Mouse (Mus musculus) right cerebral cortex, adult 2 months (tissue): ENCODE measurements around the gene Prr13.

ENCODE experiments used
- DNase-seq, 2 experiments: peaks; one replicate each; pipeline ENCODE4 v3.0.0; 2021 to 2022; ENCODE audit warnings: low spot score in 2 of 2

Prr13 gene

DNA sequence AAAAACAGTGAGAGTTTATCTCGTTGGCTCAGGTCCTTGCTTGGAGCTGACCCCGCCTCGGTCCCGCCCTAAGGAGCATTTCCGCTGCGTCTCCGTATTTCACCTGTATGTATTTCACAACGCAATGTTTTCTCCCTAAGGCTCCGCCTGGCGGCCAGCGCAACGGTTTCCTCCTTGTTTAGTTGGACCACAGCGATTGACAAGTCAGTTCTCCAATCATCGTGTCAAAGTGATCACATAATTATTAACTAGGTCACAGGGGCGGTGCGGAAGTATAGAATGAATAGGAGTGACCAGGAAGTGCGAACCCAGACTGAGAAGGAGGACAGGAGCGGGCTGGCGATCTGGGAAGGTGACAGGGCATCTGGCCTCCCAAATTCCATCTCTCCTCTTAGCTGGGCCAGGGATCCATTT is at the start of gene Prr13:
TSS of gene Prr13 (plus strand) at position 125 of the 414 bp plus-strand sequence.
- DNase-seq, result peak; percentile 96

DNA sequence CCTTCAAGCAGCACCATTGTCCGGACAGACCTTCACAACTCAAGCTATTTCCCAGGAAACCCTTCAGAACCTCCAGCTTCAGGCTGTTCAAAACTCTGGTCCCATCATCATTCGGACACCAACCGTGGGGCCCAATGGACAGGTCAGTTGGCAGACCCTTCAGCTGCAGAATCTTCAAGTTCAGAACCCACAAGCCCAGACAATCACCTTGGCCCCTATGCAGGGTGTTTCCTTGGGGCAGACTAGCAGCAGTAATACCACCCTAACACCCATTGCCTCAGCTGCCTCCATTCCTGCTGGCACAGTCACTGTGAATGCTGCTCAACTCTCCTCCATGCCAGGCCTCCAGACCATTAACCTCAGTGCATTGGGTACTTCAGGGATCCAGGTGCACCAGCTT is 49.5 kb upstream of the Prr13 start:
- DNase-seq, result no peak

DNA sequence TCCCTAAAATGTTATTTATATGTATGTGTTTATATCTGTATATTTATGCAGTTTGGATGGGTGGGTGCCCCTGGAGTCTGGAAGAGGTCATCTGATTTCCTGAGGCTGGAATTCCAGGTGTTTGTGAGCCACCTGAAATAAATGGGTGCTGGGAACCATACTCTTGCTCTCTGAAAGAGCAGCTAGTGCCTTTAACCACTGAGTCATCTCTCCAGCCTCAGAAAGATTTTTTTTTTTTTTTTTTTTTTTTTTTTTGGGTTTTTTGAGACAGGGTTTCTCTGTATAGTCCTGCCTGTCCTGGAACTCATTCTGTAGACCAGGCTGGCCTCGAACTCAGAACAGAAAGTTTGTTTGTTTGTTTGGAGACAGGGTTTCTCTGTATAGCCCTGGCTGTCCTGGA is 47.8 kb upstream of the Prr13 start:
- DNase-seq, result no peak

DNA sequence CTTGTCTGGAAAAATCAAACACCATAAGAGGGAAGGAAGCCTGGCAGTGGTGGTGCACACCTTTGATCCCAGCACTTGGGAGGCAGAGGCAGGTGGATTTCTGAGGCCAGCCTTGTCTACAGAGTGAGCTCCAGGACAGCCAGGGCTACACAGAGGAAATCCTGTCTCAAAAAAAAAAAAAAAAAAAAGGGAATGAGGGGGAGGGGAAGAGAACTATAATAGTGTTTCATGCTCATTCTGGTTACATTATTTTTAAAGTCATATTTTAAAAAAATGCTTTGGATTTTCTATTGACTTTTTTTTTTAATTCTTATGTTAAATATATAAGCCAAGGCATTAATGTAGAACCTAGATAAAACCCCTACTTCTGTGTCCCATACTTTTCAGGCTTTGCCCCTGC is 45.1 kb upstream of the Prr13 start:
- DNase-seq, result no peak

DNA sequence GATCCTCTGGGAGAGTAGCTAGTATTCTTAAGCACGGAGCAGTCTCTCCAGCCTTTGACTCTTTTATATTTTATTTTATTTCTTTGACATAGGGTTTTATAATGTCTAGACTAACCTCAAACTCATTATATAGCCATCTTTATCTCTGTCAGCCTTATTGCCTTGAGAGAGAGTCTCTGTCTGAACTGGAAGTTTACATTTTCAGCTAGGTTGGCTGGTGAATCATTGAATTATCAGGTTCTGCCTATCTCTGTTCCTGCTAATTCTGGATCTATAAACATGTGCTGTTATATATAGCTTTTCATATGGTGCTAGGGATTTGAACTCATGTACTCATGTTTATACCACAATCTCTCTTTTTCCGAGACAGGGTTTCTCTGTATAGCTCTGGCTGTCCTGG is 41.3 kb upstream of the Prr13 start:
- no peak for DNase-seq

DNA sequence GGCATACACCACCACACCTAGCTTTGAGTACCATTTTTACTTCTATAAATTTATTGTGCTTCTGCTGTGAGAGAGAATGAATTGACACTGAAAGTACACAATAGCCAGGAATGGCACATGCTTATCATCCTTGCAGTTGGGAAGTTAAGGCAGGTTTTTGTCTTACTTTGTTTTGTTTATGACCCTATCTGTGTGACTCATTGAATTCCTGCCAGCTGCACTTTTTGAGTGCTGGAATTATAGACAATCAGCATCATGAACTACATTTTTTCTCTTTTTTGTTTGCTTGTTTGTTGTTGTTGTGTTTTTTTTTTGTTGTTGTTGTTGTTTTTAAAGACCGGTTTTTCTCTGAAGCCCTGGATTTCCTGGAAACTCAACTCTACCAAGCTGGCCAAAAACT is 37.8 kb upstream of the Prr13 start:
- no peak for DNase-seq

DNA sequence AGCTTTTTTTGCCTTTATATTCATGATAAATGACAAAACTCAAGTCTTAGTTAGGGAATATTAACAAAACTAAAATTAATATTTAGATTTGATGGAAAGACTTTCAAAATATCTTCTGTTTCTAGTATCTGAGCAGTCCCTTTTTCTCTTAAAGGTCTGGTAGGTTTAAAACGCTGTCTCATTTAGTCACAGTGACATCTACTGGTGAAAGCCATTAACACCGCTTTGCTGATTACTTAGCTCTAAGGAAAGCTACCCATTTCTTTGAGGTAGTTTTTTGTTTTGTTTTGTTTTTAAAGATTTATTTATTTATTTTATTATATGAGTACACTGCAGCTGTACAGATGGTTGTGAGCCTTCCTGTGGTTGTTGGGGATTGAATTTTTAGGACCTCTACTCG is 37.4 kb upstream of the Prr13 start:
- peak; percentile 28 to 45 for DNase-seq

DNA sequence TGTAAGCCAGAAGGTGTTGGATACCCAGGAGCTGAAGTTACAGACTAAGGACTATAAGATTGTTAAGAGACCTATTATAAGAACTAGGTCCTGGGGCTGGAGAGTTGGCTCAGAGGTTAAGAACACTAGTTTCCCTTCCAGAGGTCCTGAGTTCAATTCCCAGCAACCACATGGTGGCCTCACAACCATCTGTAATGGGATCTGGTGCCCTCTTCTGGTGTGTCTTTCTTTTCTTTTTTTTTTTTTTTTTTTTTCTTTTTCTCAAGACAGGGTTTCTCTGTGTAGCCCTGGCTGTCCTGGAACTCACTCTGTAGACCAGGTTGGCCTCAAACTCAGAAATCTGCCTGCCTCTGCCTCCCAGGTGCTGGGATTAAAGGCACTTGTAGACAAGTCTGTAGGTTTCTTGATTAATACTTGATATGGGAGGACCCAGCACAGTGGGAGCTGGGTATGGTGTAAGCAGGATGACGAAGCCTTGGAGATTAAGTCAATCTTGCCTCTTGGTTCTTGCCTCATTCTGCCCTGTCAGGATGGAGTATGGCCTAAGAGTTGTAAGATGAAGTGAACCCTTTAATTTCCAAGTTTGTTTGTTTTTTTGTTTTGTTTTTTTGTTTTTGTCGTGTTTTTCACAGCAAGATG is 35.1 kb upstream of the Prr13 start:
- DNase-seq, result no peak

DNA sequence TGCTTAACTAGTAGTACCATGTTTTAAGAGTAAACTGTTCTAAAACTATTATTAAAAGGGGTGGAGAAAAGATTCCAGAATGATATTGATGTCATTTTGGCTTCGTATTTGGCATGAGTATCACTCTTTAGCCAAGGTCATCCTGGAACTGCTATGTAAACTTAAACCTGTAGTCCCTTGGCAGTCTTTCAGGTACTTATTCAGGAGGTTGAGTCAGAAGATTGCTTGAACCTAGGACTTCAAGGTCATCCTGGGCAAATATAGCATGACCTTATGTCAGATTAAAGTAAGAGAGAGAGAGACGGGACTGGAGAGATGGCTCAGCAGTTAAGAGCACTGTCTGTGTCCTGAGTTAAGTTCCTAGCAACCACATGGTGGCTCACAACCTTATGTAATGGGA is 34.2 kb upstream of the Prr13 start:
- no peak for DNase-seq

DNA sequence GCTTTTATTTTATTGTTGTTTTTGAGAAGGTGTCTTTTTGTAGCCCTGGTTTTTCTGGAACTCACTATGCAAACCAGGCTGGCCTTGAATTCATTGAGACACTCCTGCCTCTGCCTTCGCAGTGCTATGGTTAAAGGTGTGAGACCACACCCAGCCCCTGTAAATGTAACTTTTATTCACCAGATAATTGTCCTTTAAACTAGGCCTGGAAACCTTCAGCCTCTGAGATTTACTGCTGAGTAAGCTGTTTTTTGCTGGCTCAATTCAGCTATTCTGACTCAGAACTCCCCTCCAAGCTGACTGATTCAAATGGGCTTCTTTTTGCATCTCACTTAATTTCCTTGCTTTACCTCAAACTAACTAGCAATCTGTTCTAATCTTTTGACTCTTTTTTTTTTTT is 31.9 kb upstream of the Prr13 start:
- no peak for DNase-seq

DNA sequence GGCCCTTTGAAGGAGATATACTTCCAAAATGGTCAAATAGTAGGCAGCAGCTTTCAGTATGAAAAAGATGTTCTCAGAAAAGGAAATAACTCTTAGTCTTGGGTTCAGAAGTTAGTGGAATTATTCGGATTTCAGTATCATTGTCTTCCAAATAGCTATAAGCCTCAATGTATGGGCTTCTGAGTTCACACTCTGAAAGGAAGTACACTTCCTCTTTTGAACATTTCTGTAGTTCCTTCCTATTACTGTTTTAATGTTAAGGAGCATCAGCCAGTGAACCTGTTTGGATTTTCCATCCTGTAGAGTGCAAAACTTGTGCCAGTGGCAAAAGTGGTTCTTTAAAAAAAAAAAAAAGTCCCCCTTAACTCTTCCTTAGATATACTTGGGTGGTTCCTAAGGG is 26.8 kb upstream of the Prr13 start:
- DNase-seq, result no peak

DNA sequence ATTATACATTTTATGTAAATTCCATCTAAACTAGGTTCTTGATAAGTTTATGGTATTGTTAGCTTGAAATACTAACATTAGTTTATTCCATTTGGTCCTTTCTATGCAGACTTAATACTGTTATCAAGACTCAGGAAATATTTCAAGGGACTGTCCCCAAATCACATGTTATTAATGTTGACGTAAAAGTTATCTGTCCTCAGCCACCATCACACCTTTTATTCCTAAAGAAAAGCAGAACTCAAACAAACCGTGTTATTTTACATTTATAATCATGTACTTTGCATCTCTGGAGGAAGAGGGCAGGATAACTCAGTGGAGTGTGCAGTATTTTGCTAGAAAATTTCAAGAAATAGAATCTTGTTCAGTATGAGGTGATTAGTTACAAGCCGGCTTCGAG is 25.7 kb upstream of the Prr13 start:
- no peak for DNase-seq

DNA sequence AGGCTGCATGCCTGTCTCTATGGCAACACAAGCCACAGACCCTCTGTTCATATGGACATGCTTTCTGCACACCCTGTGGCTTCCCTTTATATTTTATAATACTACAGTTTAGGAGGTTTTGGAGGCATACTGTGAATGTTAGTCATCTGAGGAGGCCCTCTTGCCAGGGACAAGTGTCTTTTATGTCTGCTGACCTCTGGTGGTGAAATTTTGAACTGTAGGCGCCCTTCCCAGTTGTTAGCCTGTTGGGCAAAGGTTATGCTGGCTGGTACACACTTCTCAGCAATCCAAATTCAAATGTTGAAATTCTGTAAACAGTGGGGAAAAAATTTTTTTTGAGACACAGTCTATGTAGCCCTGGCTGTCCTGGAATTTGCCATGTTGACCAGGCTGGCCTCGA is 16.3 kb upstream of the Prr13 start:
- DNase-seq, result peak; percentile 91 to 93

DNA sequence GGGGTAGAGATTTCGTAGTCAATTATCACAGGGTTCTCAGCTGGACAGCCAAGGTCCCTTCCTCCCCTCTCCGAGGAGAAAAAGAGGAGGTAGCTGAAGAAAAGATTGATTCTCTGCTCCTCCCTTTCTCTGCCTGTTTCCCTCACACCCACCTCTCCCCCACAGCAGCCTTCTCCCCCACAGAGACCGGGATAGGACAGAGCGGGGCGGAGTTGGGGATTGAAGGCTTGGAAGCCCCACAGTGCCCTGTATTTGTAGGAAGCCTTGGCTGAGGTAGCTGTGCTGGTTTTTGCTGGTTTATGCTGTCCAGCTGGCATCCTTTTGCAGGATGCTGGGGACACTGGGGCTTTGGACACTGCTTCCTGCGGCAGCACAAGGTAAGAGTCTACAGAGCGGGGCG is 13.7 kb upstream of the Prr13 start, which contains the start of gene Amhr2:
TSS of gene Amhr2 (plus strand) at position 222 of the 400 bp plus-strand sequence.
- DNase-seq, result no peak

DNA sequence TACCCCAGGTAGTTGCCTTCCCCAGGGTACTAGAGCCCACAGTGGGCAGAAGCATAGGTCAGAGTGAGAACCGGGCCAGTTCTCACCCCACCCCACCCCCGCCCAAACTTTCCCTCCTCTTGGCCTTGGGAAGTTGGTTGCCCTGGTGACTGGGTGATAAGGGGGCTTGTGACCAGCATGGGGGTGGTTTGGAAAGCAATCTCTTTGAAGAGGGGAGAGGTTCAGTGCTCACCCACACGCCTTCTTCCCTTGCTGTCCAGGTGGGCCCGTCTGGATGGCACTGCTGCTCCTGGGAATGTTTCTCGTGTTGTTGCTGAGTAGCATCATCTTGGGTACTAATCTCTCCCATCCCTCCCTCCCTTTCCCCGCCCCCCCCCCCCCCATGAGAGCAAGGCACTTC is 12.4 kb upstream of the Prr13 start:
- no peak for DNase-seq

DNA sequence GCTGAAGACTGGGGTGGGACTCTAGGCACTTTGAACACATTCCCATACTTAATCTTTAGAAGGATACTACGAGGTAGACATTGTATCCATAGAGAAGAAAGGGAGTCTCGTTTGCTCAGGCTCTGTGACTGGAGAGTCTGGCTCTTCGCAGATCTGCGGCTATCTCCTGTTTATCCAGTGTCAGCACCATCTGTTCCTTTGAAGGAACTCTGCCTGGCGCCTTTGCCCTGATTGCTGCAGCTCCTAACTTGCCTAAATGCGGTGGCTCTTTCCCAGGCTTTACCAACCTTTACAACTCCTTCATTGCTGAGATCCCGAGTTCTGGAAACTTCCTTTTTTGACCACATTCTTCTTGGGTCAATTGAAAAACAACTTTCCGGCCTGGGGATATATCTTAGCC is 9.5 kb upstream of the Prr13 start:
- no peak for DNase-seq

DNA sequence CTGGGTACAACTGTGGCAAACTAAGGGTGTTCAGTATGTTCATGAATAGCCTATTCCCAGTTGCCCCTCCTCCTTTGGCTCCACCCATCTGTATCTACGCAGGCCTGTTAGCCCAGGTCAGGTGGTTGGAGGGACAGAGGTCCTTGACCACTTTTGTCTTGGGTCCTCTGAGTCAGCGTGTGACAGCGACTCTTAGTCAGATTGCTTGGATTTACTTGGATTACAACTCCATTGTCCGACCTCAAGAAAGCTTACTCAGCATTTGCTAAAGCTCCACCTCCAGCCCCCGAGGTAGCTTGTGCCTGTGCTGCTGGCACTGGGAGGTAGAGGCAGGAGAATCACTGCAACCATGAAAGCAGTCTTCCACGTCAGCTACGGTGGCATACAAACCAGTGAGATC is 7.9 kb upstream of the Prr13 start:
- no peak for DNase-seq

DNA sequence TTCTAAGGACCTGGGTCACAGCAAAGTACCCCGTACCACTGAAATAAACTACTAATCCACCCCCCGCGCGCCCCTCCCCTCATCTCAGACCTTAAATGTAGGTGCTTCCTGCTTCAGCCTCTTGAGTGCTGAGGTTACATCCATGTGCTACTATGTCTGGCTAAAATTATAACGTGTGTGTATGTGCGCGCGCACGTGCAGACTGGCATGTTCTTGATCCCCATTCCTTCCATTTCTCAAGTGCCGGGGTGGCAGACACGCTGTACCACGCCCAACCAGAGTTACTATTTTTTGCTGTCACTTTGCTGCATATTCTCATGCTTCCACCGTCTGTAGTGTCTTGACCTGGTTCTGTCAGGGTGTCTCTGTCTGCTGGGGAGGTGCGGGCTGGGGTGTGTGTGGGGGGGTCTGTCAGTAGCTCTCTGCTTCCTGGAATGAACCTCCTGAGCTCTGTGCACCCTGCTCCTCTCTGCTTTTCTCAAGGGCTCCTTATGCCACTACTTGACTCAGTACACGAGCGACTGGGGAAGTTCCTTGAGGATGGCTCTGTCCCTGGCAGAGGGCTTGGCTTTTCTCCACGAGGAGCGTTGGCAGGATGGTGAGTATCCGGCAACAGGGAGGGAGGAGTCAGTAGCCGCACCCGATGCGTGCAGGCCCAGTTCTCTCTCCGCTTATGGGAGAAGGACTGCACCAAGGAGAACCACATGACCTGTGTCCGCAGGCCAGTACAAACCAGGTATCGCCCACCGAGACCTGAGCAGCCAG is 7.0 kb upstream of the Prr13 start:
- no peak for DNase-seq

DNA sequence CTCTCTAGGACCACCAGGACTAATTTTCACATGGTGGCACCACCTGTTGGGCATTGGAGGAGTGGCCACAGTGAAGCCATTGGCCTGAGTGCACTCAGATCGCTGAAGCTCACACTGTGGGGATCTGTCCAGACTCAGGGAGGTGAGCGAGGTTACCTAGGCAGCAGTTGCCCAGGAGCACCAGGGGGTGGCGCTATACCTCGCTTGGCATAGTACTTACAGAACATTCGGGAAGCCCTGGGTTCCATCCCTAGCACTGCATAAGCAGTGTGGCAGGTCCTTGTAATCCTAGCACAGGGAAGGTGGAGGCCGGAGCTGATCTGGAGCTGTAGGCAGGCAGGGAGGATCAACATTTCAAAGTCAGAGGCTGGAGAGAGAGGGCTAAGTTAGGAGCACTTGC is 2.8 kb upstream of the Prr13 start:
- DNase-seq, result no peak

DNA sequence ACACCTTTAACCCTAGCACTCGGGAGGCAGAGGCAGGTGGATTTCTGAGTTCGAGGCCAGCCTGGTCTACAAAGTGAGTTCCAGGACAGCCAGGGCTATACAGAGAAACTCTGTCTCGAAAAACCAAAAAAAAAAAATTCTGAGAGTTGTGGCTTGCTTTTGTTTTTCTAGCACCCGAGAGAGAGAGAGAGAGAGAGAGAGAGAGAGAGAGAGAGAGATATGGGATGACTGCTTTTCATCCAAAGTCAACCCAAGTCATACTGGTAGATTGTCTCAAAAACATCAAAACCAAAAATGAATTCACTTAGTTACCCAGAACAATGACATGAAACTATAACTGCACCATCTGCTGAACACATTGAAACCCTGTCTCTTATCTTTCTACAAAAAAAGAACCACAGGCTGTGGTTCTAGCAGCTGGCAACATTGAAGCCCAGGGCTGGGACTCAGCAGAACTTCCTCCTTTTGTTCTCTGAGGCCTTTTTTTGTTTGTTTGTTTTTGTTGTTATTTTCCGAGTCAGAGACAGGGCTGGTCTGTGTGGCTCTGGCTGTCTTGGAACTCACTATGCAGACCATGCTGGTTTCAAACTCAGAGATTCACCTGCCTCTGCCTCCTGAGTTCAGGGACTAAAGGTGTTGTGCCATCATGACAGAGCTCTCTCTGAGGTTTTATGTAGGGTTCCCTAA is 635 bp upstream of the Prr13 start:
- DNase-seq, result no peak

DNA sequence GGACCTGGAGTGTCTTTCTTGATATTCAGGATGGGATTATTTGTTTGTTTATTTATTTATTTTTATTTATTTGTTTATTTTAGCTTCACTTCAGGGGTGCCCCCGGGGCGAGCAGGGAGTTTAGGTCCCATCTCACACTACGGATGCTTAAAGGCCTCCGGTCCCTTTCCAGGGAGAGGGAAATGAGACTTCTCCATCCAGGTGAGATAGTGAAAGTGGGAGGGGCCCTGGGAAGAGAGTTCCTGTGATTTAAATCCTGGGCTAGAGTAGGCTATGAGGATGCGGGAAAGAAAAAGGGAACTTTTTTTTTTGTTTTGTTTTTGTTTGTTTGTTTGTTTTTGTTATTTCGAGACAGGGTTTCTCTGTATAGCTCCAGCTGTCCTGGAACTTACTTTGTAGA is 553 bp downstream of the Prr13 start:
- no peak for DNase-seq

DNA sequence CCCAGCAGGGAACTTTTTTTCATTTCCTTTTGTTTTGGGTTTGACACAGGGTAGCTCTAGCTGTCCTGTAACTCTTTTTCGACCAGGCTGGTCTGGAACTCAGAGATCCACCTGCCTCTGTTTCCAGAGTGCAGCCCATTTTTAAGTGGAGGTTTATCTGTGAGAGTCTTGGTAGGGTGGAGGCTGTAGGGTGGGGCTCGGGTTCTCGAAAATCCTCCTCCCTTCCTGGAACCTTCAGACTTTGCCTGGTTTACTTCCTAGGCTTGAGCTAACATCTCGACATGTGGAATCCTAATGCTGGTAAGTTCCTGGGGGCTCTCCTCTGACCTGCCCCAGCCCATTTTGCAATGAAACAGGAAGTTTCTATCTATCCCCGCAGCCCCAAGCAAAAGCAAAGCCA is 1.0 kb downstream of the Prr13 start:
- DNase-seq, result no peak

DNA sequence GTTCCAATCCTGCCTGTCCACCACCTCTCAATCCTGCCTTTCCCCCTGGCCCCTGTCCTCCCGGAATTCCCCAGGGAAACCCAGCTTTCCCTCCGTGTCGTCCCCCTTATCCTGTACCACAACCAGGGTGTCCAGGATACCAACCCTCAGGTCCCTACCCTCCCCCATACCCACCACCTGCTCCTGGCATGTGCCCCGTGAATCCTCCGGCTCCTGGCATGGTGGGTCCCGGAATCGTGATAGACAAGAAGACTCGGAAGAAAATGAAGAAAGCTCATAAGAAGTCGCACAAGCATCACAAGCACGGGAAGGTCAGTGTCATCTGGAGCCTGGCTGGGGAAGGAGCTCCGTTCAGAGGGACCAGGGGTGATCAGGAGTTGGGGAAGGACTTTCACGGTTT is 1.6 kb downstream of the Prr13 start:
- DNase-seq, result no peak
